Mouse (Mus musculus): ENCODE results near the gene Spout1.
"Not testable (repeated sequence)": the region's sequence is repeated elsewhere in the genome, so short reads cannot be mapped to it uniquely, and the experiment has no call there.

Spout1 gene

DNA sequence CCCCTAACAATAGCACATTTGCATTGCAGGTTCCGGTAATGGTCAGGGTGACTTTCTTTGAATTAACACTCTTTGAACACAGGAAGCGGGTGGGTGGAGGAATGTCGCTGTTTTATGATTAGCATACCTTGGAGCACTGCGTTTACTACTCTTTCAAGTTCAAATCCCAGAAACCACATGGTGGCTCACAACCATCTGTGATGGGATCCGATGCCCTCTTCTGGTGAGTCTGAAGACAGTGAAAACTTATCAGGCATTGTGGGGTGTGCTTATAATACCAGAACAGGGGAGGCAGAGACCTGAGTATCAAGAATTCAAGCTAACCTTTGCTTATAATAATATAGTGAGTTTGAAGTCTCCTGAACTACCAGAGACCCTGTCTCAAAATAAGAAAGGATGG is 47.0 kb downstream of the Spout1 start:
- in situ Hi-C loops (cut with MboI, MseI): not testable (repeated sequence)

DNA sequence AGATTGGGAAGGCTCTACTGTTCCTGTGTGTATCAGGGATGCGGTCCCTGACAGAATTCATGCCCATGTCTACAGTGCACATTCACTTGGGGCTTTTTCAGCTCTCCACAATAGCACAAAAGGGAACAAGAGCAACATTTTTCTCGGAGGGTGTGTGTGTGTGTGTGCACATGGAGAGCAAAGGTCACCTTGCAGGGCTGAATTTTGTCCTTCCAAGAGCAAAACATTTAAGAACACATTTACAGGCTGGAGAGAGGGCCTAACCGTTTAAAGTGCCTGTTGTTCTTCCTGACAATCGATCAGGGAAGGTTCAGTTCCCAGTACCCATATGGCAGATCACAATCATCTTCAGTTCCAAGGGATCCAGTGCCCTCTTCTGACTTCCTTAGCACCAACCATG is 48.1 kb downstream of the Spout1 start:
- in situ Hi-C loops (cut with MboI, MseI): no loop called here

DNA sequence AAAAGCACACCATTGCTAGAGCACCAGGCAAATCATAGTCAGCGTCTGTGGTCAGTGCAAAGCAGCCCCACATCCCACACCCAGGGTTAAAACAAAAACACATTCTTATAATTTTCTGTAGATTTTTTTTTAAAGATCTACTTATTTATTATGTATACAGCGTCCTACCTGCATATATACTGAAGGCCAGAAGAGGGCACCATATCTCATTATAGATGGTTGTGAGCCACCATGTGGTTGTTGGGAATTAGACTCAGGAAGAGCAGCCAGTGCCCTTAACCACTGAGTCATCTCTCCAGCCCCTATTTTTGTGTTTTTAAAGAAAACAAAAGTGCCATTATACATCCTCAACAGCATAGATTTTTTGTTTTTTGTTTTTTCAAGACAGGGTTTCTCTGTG is 49.5 kb downstream of the Spout1 start:
- in situ Hi-C loops (cut with MboI, MseI): no loop called here

DNA sequence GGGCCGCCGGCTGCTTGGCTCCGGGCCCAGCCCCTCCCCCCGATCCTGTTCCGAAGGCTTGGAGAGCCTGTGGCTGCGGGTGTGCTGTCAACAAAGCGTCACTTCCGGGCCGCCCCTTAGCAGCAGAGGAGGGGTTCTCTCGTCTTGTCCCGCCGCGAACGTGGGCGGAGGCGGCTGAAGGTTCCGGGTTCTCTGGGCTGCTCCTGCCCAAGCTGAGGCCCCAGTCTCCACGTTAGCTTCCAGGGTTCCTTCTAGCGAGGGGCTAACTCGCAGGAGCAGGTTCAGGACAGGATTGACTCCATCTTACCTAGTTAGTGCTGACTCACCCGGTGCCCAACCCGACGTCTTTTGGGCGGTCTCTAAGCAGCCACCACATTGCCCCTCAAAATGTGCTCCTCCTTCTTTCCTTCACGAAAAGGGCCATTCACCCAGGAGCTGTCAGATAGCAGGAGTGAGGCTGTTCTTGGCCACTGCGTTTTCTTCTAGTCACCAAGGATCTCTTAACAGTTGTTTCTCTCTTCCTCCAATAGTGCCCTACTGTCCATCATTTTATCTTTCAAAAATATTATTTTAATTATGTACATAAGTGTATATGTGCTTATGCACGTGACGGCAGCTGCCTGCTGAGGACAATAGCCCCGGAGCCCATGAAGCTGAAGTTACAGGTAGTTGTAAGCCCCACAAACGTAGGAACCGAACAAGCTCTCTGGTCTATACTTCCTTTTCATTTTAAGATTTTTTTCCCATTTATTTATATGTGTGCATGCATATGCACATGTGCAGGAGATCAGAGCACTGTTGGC is 53.6 kb downstream of the Spout1 start, which contains the start of gene Zer1:
TSS of gene Zer1 (minus strand) at position 114 of the 803 bp plus-strand sequence.
- in situ Hi-C loops (cut with MboI, MseI): no loop called here

DNA sequence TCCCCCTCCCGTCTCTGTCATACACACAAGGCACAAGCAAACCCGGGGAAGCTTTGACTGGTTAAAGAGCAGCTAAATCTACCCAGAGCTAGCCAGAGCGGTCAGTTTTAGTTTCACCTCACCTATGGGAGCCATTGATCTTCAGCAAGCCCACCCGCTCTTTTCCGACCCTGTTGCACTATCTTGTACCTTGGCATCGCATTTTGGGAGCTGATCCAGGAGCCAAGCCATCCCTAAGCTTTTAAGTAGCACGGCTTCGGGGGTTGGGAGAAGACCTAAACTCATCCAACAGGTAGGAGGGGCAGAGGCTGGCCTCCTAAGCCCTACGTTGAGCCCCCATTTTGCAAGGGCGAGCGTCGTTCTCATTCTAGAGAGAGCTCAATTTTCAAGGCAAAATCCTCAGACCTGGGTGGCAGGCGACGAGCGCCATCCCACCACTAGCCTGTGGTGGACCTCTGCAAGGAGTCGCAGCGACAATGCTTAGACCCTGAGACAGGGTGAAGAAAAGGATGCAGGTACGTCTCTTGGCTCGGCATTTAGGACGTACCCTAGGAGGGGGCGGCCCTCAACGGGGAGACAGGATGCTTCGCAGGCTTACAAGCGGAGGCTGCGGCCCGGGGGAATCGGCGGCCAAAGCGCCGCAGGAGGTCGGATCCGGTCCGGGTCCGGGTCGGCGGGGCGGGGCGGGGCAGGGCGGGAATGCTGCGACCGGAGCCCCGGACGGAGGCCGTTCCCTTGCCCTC is 54.4 kb downstream of the Spout1 start:
- in situ Hi-C loops (cut with MboI, MseI): no loop called here

Measured in T-helper 1 cell (primary cell).